Mouse (Mus musculus): ENCODE measurements around the gene Trmt1l.
"Not testable (repeated sequence)": the region's sequence is repeated elsewhere in the genome, so short reads cannot be mapped to it uniquely, and the experiment has no call there.

Trmt1l gene

DNA sequence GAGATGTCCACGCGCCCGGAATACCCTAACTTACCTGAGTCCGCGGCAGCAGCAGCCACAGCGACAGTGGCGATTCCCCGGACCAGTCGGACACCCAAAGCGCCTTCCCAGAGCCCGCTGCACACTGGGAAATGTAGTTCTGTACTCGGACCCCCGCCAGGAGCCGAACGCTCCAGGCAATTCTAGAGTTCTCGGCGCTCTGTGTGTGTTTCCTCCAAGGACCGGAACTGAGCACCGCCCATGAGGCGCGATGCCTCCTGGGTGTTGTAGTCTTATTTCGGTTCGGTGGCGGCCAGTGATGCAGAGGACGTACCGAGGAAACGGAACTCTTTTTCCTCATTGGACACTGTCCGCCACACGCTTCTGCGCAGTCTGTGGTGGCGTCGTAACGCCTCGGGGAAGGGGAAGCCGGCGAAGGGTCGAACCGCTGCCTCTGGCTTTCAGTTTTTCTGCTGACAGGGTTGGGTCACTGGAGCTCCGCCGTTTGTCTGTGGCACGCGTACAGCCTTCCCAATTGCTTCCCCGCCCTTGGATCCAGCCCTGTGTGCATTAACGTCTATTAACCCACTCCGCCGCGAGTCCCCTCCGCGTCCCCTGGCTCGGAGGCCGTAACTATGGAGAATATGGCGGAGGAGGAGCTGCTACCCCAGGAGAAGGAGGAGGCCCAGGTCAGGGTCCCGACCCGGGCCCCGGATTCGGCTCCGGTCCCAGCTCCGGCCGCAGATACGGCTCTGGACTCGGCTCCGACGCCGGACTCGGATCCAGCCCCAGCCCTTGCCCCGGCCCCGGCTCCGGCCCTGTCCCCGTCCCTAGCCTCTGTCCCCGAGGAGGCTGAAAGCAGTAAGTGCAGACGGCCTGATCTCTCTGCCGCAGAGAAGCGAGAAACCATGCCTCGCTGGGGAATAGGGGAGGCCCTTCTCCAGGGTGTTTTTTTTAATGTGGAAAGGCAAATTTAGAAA, at the start of gene Trmt1l, which contains the start of gene Swt1:
TSS of gene Trmt1l (plus strand) at position 280 of the 959 bp plus-strand sequence.
TSS of gene Swt1 (minus strand) at position 193 of the 959 bp plus-strand sequence.
- peak; percentile 96 for DNase-seq (ENCODE audit: extremely low read depth, insufficient read length, low spot score)

DNA sequence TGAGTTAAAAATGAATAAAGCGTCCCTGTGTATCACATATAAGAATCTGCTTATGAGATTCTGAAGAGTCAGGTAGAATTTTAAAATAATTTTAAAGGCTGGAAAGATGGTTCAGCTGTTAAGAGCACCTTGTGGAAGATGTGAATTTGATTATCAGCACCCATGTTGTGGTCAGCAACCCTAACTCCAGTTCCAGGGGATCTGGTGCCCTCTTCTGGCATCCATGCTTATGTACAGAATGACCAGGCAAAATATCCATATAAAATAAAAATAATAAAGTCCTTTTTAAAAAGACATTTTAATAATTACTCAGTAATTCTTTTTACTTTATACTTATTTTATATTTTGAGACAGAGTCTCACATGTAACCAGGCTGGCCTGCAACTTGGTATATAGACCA, 38.3 kb upstream of the Trmt1l start:
- DNase-seq (ENCODE audit: extremely low read depth, insufficient read length, low spot score) = no peak

- no peak for DNase-seq (ENCODE audit: extremely low read depth, insufficient read length, low spot score)
These were observed 18.5 kb upstream of the Trmt1l start for GRCm38 (mm10) chr1:151409827-151410226.

GRCm38 (mm10) chr1:151422178-151422577, 6.2 kb upstream of the Trmt1l start:
- no peak for DNase-seq (ENCODE audit: extremely low read depth, insufficient read length, low spot score)

- no peak for DNase-seq (ENCODE audit: extremely low read depth, insufficient read length, low spot score)
These were observed 1.3 kb upstream of the Trmt1l start for GRCm38 (mm10) chr1:151426947-151427600.

DNA sequence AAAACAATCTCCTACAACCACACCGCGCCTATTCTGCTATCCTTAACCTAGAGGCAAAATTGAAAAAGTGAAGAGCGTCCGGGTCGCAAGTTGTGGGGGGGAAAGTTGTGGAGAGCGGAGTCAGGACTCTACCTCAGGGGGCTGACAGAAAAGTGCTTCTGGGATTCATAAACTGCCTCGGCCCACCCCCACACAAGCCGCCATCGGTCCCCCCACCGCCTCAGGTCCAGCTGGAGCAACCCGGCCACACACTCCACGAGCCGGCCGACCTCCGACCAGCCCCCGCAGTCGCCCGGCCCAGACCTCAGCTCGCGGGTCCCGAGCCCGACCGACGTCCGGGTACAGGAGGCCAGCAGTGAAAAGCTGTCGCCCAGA, 467 bp upstream of the Trmt1l start:
- no peak for DNase-seq (ENCODE audit: extremely low read depth, insufficient read length, low spot score)

- no peak for DNase-seq (ENCODE audit: extremely low read depth, insufficient read length, low spot score)
These were observed 974 bp downstream of the Trmt1l start for GRCm38 (mm10) chr1:151429316-151429715.

DNA sequence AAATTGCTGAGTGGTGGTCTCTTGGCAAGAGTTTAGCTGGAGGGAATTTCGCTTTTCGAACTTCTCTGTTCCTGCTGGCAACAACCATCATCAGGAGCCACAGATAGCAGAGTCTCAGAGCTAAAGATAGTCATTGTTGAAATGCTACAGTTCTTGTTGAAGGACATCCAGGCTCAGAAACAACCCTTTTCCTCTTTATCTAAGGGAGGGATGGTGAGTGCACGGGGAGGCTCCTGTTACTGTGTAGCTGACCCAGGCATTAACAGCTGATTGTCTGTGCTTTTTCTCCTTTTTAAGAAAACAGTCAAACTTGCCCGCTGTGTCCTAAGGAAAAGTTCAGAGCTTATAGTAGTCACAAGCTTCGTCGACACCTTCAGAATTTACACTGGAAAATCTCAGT, 7.1 kb downstream of the Trmt1l start:
- no peak for DNase-seq (ENCODE audit: extremely low read depth, insufficient read length, low spot score)

DNA sequence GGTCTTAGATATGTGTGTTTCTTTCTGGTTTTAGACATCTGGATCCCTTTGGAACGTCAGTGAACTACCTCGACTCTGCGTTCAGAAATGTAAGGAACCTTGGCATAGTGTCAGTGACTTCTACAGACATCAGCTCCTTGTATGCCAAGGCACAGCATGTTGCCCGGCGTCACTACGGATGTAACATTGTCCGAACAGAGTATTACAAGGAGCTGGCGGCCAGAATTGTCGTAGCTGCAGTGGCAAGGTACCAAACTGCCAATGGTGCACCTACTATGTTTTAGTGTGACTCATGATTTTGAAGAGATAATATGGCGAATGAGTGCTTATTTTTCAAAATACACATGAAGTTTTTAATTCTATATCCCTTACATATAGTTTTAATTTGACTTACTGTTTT, 21.5 kb downstream of the Trmt1l start:
- DNase-seq (ENCODE audit: extremely low read depth, insufficient read length, low spot score) = no peak

DNA sequence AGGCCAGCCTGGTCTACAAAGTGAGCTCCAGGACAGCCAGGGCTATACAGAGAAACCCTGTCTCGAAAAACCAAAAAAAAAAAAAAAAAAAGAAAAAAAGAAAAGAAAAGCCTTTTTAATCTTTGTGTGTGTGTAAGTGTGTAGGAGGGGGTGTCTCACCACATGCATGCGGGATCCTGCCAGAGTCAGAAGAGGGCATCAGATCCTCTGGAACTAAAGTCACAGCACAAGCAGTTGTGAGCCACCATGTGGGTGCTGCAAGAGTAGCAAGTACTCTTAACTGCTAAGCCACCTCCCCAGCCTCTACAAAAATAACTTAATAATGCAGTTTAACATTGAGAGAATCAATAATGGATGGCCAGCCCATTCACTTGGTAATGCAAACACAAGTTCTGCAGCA, 22.5 kb downstream of the Trmt1l start:
- no peak for DNase-seq (ENCODE audit: extremely low read depth, insufficient read length, low spot score)

GRCm38 (mm10) chr1:151451946-151452345, 23.6 kb downstream of the Trmt1l start:
- DNase-seq (ENCODE audit: extremely low read depth, insufficient read length, low spot score) = no peak

DNA sequence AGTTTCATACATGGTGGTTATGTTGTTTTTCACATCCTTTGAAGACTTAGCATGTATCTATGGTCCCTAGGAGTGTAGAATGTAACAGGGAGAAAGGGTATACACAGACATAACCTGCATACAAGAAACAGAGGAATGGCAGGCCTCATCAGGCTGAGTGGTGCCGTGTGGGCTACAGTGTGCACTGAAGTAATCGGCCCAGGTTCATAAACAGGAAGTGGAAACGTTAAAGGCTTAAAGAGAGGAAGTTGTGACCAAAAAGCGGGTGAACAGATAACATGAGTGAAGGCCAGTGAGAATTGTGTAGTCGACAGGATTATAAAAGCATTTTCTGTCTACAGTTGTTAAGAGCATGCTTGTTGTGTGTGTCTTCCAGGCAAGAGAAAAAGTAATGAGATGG, 28.7 kb downstream of the Trmt1l start:
- no peak for DNase-seq (ENCODE audit: extremely low read depth, insufficient read length, low spot score)

DNA sequence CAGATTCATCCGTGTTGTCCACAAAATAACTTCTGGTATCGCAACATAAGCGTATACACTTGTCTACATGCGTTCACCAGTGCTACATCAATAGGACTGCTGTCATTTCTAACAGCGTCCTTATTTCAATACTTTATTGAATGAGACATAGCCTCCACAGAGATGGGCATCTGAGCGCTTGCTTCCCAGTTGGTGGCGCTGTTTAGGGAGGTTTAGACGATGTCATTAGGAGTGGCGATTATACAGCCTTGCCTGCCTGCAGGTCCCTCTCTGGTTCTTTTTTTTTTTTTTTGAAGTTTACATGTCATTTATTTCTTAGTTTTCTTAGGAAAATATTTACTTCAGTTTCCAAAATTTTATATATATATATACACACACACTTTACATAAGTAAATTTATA, 32.9 kb downstream of the Trmt1l start:
- DNase-seq (ENCODE audit: extremely low read depth, insufficient read length, low spot score) = no peak

- DNase-seq (ENCODE audit: extremely low read depth, insufficient read length, low spot score) = no peak
These were observed 36.6 kb downstream of the Trmt1l start for GRCm38 (mm10) chr1:151464914-151465313.

GRCm38 (mm10) chr1:151466571-151466970, 38.2 kb downstream of the Trmt1l start:
- peak; percentile 70 for DNase-seq (ENCODE audit: extremely low read depth, insufficient read length, low spot score)

- no peak for DNase-seq (ENCODE audit: extremely low read depth, insufficient read length, low spot score)
These were observed 43.1 kb downstream of the Trmt1l start for GRCm38 (mm10) chr1:151471429-151471828.

DNA sequence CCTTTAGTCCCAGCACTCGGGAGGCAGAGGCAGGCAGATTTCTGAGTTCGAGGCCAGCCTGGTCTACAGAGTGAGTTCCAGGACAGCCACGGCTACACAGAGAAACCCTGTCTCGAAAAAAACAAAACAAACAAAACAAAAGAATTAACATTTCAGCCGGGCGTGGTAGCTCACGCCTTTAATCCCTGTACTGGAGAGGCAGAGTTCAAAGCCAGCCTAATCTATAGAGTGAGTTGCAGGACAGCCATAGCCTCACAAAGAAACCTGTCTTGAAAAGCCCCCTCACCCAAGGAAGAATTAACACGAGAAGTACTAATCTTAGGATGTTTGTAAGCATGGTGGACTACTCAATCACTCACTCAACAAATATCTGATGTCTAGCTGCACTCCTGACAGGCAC, 44.0 kb downstream of the Trmt1l start:
- not testable (repeated sequence) for DNase-seq (ENCODE audit: extremely low read depth, insufficient read length, low spot score)

DNA sequence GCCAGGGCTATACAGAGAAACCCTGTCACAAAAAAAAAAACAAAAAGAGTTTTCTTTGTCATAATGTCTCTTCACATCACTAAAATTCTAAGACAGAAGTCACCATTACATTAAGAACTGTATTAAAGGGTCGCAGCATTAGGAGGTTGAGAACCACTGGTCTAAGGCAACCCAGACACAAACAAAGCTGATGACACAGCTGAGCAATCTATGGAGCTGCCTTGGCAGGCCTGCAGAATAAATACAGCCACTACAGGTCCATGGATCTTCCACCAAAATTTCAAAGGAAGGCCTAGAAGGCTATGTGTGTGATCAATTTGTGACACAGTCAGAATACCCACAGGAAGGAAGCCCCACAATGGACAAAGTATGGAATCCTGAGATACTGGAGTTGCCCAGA, 54.2 kb downstream of the Trmt1l start:
- no peak for DNase-seq (ENCODE audit: extremely low read depth, insufficient read length, low spot score)

- no peak for DNase-seq (ENCODE audit: extremely low read depth, insufficient read length, low spot score)
These were observed 55.2 kb downstream of the Trmt1l start for GRCm38 (mm10) chr1:151483568-151483967.

GRCm38 (mm10) chr1:151484754-151485153, 56.4 kb downstream of the Trmt1l start:
- DNase-seq (ENCODE audit: extremely low read depth, insufficient read length, low spot score) = no peak

GRCm38 (mm10) chr1:151489806-151490205, 61.5 kb downstream of the Trmt1l start:
- no peak for DNase-seq (ENCODE audit: extremely low read depth, insufficient read length, low spot score)

DNA sequence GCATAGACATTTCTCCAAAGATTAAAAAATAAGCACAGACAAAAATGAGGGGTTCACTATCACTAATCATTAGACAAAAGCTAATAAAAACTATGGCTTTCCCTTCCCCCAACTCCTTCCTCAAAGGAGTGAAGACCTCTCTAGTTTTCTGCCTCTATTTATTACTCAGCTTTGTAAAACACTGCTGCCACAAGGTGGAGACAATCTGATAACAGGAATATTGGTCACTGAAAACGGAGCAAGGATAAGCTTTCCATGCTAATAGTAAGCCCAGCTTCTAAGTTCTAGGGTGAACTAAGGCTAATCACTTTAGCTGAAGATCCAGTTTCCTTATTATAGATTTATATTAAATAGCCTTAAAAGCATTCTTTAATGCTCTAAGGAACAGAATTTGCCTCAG, 64.1 kb downstream of the Trmt1l start:
- DNase-seq (ENCODE audit: extremely low read depth, insufficient read length, low spot score) = no peak
